Mouse (Mus musculus) C2C12 (cell line): ENCODE measurements around the gene Msi2.

ENCODE experiments used
- CEBPB ChIP-seq: IDR thresholded peaks from one replicate; pipeline ENCODE4 v1.6.1; 2011; ENCODE audit warnings: low read depth, mild to moderate bottlenecking, control low read depth, moderate library complexity
- CTCF ChIP-seq: IDR thresholded peaks from one replicate; pipeline ENCODE4 v1.5.1; 2011; ENCODE audit not compliant: control insufficient read depth, insufficient read depth, insufficient read length
- FOSL1 ChIP-seq: IDR thresholded peaks from one replicate; pipeline ENCODE4 v1.8.0; 2011; ENCODE audit warnings: mild to moderate bottlenecking, low read length; ENCODE audit not compliant: poor library complexity, insufficient read depth, severe bottlenecking
- MAX ChIP-seq: IDR thresholded peaks from one replicate; pipeline ENCODE4 v1.6.1; 2011; ENCODE audit warnings: mild to moderate bottlenecking, control low read depth
- MYOD1 ChIP-seq: IDR thresholded peaks from one replicate; pipeline ENCODE4 v1.6.1; 2011; ENCODE audit warnings: low read depth; ENCODE audit not compliant: control insufficient read depth, insufficient read length
- MYOG ChIP-seq: IDR thresholded peaks from one replicate; pipeline ENCODE4 v1.6.1; 2011; ENCODE audit not compliant: control insufficient read depth, insufficient read length; ENCODE audit errors: extremely low read depth
- USF1 ChIP-seq: IDR thresholded peaks from one replicate; pipeline ENCODE4 v1.6.1; 2011; ENCODE audit warnings: low read depth, mild to moderate bottlenecking, control low read depth, moderate library complexity

GRCm38 (mm10) chr11:88430292-88430691 is 288.0 kb downstream of the Msi2 start:
- TF ChIP-seq CTCF = no peak
- TF ChIP-seq MYOD1 = no peak
- no peak for TF ChIP-seq USF1
- no peak for TF ChIP-seq MAX
- TF ChIP-seq MYOG = no peak
- no peak for TF ChIP-seq CEBPB
- no peak for TF ChIP-seq FOSL1
